Mouse (Mus musculus) R1 (cell line): ENCODE data around the gene Sfxn3.
"Not testable (repeated sequence)": the region's sequence is repeated elsewhere in the genome, so short reads cannot be mapped to it uniquely, and the experiment has no call there.

Source experiments
- DNase-seq: peaks from one replicate; pipeline ENCODE4 v3.0.0-alpha.2; 2018; ENCODE audit warnings: low read depth, low spot score

Gene Sfxn3

DNA sequence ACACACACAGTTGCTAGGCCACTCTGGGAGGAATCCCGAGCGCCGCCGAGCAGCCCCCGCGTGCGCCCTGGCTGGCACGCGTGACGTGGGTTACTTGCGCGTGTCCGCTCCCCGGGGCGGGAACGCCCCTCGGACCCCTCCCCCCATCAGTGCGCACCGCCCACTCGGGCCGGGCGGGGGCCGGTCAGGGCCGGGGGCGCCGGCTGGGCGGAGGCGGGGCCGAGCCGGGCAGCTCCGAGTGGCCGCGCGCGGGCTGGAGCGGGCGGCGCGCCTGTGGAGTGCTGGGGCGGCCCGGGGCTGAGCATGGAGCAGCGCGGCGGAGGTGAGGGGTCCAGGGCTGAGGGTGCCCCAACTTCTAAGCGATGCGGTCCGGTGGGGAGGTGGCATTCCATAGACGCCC lies 29.4 kb upstream of the Sfxn3 start:
- DNase-seq = no peak

DNA sequence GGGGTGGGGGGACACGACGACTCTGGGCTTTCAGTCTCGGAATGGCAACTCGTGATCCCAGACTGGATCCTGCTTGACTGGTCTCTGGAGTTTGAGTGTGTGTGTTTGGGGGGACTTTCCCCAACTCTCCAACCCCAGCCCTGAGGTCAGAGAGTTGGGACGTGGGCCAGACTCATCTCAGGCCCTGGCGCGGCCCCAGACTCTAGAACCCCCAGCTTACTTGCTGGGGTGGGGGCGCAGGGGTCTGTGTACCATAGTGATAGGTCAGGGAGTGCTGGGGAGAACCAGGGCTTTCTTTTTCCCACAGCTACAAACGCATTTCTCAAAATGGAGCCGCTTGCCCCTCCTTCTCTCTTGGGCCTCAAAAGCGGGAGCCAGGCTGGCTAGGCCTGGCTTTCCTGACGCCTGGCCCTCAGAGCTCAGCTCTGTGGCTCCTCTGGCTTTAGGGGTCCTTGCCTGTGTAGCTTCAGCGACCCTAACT lies 28.9 kb upstream of the Sfxn3 start:
- DNase-seq = no peak

DNA sequence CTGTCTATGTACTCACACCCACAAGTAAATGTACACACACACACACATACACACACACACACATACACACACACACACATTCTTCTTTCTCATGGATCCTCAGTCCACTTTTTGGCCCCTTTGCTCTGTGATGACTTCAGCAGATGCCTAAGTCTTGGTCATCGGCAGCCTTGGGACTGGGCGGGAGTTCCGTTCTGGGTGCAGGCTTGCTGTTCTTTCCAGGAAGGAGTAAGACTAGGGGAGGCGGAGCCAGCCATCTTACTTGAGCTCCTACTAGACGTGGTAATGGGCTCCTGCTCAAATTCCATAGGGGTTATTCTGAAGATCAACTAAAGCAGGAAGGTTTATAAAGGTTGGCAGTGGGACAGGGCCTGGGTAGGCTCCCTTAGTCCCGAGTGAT lies 27.0 kb upstream of the Sfxn3 start:
- no peak for DNase-seq

DNA sequence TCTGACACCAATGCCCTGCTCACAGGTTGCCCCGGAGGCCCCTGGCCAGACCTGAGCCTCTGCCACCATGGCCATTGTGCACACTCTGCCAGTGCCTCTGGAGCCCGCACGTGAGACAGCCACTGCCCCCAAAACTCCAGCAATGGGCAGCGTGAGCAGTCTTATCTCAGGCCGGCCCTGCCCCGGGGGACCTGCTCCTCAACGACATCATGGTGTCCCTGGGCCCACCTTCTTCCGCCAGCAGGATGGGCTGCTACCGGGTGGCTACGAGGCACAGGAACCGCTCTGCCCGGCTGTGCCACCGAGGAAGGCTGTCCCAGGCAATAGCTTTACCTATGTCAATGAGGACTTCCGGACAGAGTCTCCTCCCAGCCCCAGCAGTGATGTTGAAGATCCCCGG lies 25.9 kb upstream of the Sfxn3 start:
- DNase-seq = no peak

DNA sequence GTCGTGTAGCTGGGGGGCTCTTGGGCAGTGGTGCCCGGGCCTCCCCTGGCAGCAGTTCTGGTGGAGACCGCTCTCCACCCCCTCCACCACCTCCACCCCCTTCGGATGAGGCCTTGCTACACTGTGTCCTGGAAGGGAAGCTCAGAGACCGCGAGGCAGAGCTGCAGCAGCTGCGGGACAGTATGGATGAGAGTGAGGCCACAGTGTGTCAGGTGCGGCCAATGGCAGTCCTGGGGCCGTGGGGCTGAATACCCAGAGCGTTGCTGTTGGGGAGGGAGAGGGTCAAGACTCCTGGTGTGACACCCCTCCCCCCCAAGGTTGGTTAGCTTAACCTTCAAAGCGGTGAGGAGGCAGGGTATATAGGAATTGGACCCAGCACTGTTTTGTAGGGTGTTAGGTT lies 23.3 kb upstream of the Sfxn3 start:
- DNase-seq = no peak

DNA sequence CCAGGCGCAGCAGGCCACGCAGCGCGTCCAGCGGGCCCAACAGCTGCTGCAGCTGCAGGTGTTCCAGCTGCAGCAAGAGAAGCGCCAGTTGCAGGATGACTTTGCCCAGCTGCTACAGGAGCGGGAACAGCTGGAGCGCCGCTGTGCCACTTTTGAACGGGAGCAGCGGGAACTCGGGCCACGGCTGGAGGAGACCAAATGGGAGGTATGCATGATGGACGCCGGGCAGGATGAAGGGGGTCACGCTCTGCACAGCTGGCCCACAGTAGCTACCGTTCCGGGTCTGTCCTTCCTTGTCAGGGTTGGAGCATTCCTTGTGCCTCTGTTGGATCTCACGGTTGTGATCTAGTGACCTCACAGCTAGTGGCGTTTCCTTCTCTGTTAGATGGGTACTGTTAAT lies 22.5 kb upstream of the Sfxn3 start:
- DNase-seq = no peak

DNA sequence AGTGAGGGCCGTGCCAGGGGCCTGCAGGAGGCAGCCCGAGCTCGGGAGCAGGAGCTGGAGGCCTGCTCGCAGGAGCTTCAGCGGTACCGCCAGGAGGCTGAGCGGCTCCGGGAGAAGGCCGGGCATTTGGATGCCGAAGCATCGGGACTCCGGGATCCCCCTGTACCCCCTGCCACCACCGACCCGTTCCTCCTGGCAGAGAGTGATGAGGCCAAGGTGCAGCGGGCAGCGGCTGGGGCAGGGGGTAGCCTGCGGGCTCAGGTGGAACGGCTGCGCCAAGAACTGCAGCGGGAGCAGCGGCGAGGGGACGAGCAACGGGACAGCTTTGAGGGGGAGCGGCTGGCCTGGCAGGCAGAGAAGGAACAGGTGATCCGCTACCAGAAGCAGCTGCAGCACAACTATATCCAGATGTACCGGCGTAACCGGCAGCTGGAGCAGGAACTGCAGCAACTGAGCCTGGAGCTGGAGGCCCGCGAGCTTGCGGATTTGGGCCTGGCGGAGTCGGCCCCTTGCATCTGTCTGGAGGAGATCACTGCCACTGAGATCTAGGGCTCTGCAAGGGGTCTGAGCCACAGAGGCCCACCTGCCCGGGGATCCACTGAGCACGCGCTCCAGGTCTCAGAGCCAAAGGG lies 21.2 kb upstream of the Sfxn3 start:
- DNase-seq = no peak

DNA sequence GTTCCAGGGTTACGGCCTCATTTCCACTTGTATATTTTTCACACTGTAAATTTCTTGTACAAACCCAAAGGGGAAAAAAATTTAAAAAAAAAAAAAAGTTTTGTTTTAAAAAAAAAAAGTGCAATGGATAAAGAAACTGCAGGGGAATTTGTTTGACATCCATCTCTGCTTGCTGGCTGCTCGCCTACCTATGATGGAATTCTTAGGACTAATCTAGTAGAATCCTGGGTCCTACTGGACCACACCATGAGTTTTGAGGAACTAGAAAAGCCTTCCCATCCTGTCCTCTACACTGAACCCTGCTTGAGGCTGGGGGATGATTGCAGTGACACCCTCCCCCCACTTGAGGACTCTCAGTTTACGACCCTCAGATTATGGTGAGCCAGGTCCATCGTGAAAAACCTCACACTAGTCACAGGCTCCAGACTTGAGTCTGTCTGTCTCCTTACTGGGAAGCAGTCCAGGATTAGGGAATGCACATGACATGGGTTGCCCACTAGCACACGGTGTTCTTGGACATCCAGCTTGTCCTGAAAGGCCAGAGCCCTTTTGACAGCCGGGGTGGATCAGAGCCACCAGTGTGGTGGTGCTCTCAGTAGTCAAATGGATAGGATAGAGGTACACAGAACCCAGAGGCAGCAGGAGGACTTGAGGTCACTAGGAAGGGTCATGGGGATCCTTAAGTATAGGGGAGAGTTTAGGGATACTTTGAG lies 20.2 kb upstream of the Sfxn3 start:
- no peak for DNase-seq

DNA sequence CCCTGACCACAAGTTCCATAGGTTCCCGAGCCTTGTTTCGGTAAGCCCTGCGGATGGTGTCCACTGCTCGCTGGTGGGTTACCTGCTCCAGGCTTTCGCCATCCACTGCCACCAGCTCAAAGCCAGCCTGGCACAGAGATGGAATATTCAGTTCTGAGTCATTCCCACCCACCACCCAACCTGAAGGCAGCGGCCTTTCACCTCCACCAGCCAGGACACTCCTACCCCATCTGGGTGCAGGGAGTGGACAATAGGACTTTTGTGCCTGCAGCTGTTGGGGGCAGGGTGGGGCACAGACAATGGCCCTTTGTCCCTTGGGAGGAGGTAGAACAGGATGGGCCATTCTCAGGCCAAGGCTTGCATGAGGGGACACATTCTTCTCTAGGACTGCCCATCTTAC lies 19.5 kb upstream of the Sfxn3 start:
- no peak for DNase-seq

DNA sequence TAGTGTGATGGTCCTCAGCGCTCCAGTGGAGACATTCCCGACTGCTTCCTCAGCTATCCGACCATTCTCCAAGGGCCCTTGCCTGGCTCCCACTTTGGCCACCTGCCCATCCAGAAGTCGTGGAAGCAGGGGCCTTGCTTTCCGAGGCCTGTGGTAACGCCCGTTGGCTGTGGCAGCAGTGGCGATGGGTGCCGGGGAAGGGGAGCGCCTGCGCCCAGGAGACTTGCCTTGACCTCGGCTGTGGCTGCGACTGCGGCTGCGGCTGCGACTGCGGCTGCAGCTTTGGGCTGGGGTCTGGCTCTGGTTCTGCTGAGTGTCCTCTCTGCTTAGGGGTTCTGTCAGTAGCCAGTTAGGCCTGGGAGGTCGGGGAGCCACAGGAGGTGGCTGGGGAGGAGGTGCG lies 18.6 kb upstream of the Sfxn3 start:
- DNase-seq = no peak

DNA sequence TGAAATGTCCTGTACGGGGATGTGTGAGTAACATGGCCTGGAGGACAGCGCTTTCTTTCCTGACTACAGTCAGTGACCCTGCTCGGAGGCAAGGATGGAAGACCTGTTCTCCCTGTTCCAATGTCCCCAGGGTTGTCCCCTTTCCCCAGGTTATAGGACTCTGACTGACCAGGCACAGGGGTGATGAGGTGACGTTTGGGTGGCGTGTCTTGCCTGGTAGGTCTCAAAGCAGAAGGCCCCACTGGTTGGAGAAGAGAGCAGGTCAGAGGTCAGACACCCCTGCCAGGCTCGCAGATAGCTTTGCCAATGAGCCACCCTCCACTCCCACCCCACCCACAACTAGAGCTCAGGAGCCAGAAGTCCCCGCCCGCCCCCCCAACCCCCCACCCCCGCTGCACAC lies 17.7 kb upstream of the Sfxn3 start:
- no peak for DNase-seq

DNA sequence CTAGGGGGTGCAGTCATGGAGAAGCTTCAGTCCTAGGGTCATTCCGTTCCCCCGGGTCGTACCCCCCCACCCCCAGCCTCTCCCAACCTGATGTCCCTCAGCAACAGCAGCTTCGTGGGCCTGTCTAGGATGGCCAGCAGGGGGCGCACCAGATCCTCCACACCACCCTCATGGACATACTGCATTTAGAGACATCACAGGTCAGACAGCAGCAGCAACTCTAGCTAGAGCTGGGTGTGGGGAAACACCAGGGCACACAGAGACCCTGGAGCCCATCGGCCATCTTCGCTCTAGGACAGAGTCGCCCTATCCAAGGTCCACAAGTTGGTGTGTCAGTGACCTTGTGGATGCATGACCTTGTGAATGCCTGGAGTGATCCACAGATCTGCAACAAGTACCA lies 17.2 kb upstream of the Sfxn3 start:
- DNase-seq = peak; percentile 76

DNA sequence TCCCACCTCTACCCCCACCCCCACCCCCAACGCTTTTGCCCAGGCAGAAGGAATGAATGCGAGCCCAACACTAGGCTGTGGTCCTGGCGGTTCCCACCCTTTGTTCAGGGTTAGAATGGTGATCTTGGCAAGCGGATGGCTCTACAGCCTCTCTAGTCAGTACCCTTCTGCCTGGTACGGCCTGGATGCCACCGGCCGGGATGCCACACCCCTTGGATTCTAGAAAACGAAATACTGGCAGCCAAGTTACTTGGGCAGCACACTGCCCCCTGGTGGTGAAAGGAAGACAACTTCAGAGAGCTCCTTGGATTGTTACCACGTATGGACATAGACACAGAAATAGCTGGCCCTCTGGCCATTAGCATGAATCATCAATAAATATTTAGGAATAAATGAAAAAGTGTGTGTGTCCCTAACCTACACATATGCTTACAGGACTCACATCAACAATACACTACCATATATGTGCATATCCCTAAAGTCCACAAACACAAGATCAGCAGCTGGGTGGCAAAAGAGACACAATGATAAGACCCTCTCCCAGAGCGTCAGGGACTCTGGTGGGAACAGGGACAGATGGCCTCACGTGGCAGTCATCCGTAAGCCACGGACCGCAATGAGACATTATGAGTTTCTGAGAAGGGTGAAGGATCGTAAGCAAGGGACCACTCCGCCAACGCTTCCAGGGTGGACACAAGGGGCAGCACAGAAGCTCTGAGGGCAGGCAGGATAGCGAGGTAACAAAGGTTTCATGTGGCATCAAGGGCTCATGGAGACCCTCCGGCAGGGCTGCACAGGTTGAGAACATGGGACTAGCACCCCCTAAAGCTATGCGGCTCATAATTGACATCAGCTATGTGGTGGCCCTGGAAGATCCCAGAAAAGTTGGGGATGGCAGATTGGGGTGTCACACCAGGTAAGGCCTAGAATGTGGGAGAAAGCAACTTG lies 16.3 kb upstream of the Sfxn3 start:
- peak; percentile 89 for DNase-seq

DNA sequence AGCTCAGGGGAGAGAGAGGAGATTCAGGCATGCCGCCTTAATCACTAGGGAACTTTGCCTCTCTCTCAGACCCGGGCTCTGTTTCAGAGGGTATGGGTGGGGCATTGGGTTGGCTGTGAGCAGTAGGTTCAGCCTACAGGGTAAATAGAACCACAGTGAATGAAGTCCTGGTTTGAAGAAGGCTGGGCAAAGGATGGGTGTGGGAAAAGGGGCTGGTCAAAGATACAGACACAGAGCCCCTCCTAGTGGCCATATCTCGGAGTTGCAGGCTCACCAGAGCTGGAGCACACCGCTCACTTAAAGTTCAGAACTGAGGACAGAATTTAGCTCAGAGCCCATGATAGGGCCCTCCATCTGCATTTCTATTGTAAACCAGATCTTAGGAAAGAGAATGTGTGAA lies 15.5 kb upstream of the Sfxn3 start:
- DNase-seq = peak; percentile 83

DNA sequence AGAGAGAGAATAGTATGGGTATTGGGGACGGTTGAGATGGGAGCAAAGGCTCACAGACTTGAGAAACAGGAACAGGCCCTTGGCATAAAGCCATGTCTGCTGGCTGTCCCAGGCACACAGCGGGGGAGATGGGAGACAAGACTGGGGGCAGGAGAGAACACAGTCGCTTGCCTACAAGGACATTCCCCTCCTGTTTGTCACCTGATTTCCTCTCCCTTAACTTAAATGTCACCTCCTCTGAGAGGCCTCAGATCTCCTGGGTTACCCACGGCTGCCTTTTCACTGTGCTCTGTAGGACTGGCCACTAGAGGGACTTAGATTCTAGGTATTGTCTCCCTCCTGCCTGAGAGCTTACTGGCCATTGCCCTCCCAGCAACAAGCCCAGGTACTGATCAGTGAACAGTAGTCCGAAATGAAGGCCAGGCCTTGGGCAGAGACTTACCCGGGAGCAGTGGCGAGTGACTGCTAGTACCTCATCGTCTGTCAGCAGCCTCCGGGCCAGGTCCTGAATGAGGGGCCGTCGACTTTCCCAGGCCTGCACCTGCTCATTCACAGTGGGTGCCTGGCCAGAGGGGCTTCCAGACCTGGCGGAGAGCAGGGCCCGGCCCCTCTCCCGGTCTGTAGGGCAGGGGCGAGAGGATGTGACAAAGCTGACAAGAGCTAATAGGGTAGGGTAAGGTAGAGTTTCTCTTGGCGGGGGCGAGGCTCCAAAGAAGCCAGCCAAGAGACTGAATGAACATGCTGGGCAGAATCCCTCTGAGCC lies 14.6 kb upstream of the Sfxn3 start:
- peak; percentile 50 for DNase-seq

DNA sequence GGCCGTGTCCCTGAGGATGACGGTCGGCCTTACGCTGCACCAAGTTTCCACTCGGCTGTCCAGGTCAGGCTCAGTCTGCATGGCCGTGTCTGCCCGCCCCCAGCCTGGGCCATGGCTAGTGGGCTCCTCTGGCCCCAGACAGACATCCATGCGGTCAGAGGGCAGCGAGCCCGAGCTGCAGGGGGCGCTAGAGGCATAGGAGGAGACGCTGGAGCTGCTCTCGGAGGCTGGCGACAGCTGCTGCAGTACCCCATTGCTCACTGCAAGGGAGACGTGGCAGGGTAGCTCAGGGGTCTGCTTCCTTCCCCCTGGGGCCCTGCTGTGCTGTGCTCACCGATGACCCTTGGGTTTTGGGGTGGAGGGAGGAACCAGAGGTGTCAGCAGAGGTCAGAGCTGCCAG lies 10.4 kb upstream of the Sfxn3 start:
- DNase-seq = peak; percentile 74

DNA sequence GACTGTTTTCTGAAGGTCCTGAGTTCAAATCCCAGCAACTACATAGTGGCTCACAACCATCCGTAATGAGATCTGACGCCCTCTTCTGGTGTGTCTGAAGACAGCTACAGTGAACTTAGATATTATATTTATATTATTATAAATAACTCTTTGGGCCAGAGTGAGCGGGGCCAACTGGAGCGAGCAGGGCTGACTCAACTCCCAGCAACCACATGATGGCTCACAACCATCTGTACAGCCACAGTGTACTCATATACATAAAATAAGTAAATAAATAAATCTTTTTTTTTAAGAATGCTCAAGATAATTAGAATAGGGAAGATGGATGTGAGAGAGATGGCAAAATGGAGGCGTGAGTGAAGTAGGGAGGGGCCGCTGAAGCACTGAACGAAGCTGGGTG lies 9.1 kb upstream of the Sfxn3 start:
- DNase-seq = not testable (repeated sequence)

DNA sequence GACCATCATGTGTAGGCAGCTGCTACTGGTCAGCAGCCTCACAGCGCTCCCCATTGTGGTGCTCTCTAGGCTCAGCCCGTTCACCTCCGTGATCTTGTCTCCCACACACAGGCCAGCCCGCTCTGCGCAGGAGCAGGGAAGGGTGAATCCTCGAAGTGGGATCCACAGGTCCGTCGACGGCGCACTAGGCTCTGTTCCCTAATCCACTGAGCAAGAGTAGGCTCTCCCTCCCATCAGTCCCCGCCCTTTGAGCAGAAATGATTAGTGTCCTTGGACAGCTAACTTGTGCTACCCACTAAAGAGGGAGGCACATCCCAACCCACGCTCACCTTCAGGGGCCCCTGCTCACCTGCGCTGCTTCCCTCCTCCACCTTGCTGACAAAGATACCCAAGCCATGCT lies 7.1 kb upstream of the Sfxn3 start:
- DNase-seq = no peak

DNA sequence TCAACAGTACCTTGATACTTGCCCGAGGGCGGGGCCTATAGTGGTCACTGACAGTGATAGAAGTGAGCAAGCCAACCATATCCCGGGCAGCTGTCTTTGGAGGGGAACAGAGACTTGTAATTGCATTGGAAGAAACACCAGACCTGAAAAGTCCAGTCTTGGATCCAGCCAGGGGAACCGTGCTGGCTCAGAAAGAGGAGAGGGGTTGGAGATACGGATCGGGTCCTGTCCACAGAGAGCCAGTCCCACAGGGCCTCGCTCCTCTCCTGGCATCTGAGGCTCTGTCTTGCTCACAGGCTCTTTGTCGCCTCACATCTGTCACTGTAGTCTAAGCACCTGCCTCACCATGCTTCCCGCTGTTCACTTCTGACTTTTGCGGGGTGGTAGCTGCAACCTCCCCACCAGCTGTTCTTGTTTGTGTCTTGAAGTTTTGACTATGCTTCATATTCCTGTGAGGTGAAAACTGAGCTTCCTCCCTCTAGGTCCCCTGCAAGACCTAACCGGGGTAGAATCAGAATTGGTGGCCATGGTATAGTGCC lies 2.8 kb upstream of the Sfxn3 start:
- DNase-seq = no peak

DNA sequence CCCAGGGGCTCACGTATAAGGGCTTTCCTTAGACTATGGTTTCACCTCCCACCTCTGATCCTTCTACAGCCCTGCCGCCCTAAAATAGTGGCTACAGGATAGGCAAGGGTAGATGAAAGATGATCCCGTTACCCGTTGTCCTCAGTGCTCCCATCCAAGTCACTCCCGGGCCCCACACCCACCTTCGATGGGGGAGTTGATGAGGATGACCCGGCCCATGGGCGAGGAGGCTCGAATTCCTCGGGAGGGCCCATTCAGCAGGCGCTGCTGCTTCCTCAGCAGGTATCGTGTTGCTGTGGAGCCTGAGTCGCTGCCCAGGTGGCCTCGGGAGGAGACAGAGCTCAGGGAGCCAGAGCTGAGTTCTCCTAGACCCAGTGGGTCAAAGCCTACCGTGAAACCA lies 2.1 kb upstream of the Sfxn3 start:
- DNase-seq = no peak

DNA sequence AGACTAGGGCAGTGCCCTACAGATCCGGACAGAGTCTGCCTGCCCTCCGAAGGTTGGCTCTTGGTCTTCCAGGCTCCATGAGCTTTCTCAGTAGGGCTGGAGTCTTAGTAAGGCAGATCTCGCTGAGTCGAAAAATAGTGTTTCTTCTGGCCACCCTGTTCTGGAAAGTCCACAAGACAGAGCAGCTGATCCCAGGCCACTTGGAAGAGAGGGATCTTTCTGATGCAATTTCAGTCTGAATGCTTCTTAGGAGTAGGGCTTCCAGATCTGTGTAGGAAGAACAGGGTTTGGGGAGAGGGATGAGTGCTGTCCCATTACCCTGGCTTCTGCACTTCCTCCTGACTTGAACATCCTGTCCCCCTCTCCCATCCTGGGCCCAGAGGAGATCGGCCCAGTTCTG lies 1.7 kb upstream of the Sfxn3 start, which contains the start of gene Pdzd7:
Pdzd7 (minus strand) TSS at position 67 of the 400 bp plus-strand sequence.
- DNase-seq = no peak
